Mouse (Mus musculus): ENCODE results near the gene 2610021A01Rik. TPM values are rescaled to one million over a fixed set of nuclear protein-coding genes. Genes with fewer than 3 reads are reported as not detected.
"Not testable (repeated sequence)": the region's sequence is repeated elsewhere in the genome, so short reads cannot be mapped to it uniquely, and the experiment has no call there.

2610021A01Rik gene
- polyA plus RNA-seq (2014; fragmentation: Nextera tagmentation; extraction: Ambion mirVana), result 12.6 and 12.8 TPM in 2 replicates

- peak within 1 kb of the TSS; percentile 76 for H3K27ac ChIP-seq (replicated peaks; ENCODE audit: low read depth, low read length)
- WGBS, result under 1% methylated on average over 41 of the region's 41 CpGs
- H3K36me3 ChIP-seq (ENCODE audit: control insufficient read depth, insufficient read depth, low read length), result peaks cover 7% of the 10 kb centered on the region; the same call in 1 of the 2 replicates
- H3K4me2 ChIP-seq (ENCODE audit: low read depth, low read length), result peak within 1 kb of the TSS; percentile 78
- H3K4me1 ChIP-seq (ENCODE audit: control insufficient read depth, insufficient read depth, low read length), result no peaks in the 10 kb centered on the region
- peak; percentile 99 for ATAC-seq (ENCODE audit: low read depth)
- H3K4me3 ChIP-seq (ENCODE audit: low read depth, low read length), result peak within 1 kb of the TSS; percentile 63
- H3K9ac ChIP-seq (ENCODE audit: low read depth, low read length), result peak within 1 kb of the TSS; percentile 79
- H3K27me3 ChIP-seq (replicated peaks; ENCODE audit: control insufficient read depth, insufficient read depth, low read length), result no peaks in the 10 kb centered on the region
- H3K9me3 ChIP-seq (ENCODE audit: control insufficient read depth, low read length), result no peaks in the 10 kb centered on the region
- DNase-seq (ENCODE audit: low spot score), result peak; percentile 97
These were observed at the start of gene 2610021A01Rik for GRCm38 (mm10) chr7:41599034-41599813. Gene 2610021A01Rik, plus strand, starts transcription at chr7:41599230.

GRCm38 (mm10) chr7:41560681-41561080 lies 38.3 kb upstream of the 2610021A01Rik start:
- no peaks in the 10 kb centered on the region for H3K27me3 ChIP-seq (replicated peaks; ENCODE audit: control insufficient read depth, insufficient read depth, low read length)
- no peak overlapping the region for H3K4me3 ChIP-seq (ENCODE audit: low read depth, low read length)
- H3K27ac ChIP-seq (replicated peaks; ENCODE audit: low read depth, low read length), result no peak overlapping the region
- H3K9me3 ChIP-seq (ENCODE audit: control insufficient read depth, low read length), result 0 out of 2 replicates have a peak, but pooled peaks cover 9% of the 10 kb centered on the region
- WGBS, result 68% methylated on average over 6 of the region's 8 CpGs
- no peaks in the 10 kb centered on the region for H3K4me1 ChIP-seq (ENCODE audit: control insufficient read depth, insufficient read depth, low read length)
- H3K36me3 ChIP-seq (ENCODE audit: control insufficient read depth, insufficient read depth, low read length), result no peaks in the 10 kb centered on the region
- H3K9ac ChIP-seq (ENCODE audit: low read depth, low read length), result no peak overlapping the region
- no peak for ATAC-seq (ENCODE audit: low read depth)
- no peak for DNase-seq (ENCODE audit: low spot score)
- H3K4me2 ChIP-seq (ENCODE audit: low read depth, low read length), result no peak overlapping the region

GRCm38 (mm10) chr7:41573562-41573961 lies 25.5 kb upstream of the 2610021A01Rik start, which contains the start of gene Gm6871:
Gene Gm6871, minus strand, starts transcription at chr7:41573662.
- H3K27ac ChIP-seq (replicated peaks; ENCODE audit: low read depth, low read length); H3K27me3 ChIP-seq (replicated peaks; ENCODE audit: control insufficient read depth, insufficient read depth, low read length); H3K4me3 ChIP-seq (ENCODE audit: low read depth, low read length); H3K4me2 ChIP-seq (ENCODE audit: low read depth, low read length); H3K36me3 ChIP-seq (ENCODE audit: control insufficient read depth, insufficient read depth, low read length); H3K4me1 ChIP-seq (ENCODE audit: control insufficient read depth, insufficient read depth, low read length); DNase-seq (ENCODE audit: low spot score); H3K9me3 ChIP-seq (ENCODE audit: control insufficient read depth, low read length); ATAC-seq (ENCODE audit: low read depth); H3K9ac ChIP-seq (ENCODE audit: low read depth, low read length): not testable (repeated sequence)
- WGBS, result 86% methylated on average over 5 of the region's 6 CpGs

GRCm38 (mm10) chr7:41577956-41578355 lies 21.1 kb upstream of the 2610021A01Rik start:
- no peak overlapping the region for H3K4me3 ChIP-seq (ENCODE audit: low read depth, low read length)
- no peak overlapping the region for H3K27ac ChIP-seq (replicated peaks; ENCODE audit: low read depth, low read length)
- no peaks in the 10 kb centered on the region for H3K36me3 ChIP-seq (ENCODE audit: control insufficient read depth, insufficient read depth, low read length)
- no peak overlapping the region for H3K4me2 ChIP-seq (ENCODE audit: low read depth, low read length)
- no peak overlapping the region for H3K9ac ChIP-seq (ENCODE audit: low read depth, low read length)
- H3K4me1 ChIP-seq (ENCODE audit: control insufficient read depth, insufficient read depth, low read length), result no peaks in the 10 kb centered on the region
- WGBS, result 95% methylated on average over 2 of the region's 2 CpGs
- H3K9me3 ChIP-seq (ENCODE audit: control insufficient read depth, low read length), result no peaks in the 10 kb centered on the region
- H3K27me3 ChIP-seq (replicated peaks; ENCODE audit: control insufficient read depth, insufficient read depth, low read length), result no peaks in the 10 kb centered on the region
- DNase-seq (ENCODE audit: low spot score) (no peak), ATAC-seq (ENCODE audit: low read depth) (no peak)

- Histone ChIP-seq H3K4me2 (ENCODE audit: low read depth, low read length) (no peak overlapping the region), H3K27ac (replicated peaks; ENCODE audit: low read depth, low read length) (no peak overlapping the region), H3K27me3 (replicated peaks; ENCODE audit: control insufficient read depth, insufficient read depth, low read length) (no peaks in the 10 kb centered on the region), H3K9ac (ENCODE audit: low read depth, low read length) (no peak overlapping the region), H3K9me3 (ENCODE audit: control insufficient read depth, low read length) (no peaks in the 10 kb centered on the region), H3K4me3 (ENCODE audit: low read depth, low read length) (no peak overlapping the region), H3K4me1 (ENCODE audit: control insufficient read depth, insufficient read depth, low read length) (no peaks in the 10 kb centered on the region), H3K36me3 (ENCODE audit: control insufficient read depth, insufficient read depth, low read length) (no peaks in the 10 kb centered on the region)
- DNase-seq (ENCODE audit: low spot score) (no peak), ATAC-seq (ENCODE audit: low read depth) (no peak)
These were observed 17.0 kb upstream of the 2610021A01Rik start for GRCm38 (mm10) chr7:41582028-41582427.

- not testable (repeated sequence) for ATAC-seq (ENCODE audit: low read depth); H3K9ac ChIP-seq (ENCODE audit: low read depth, low read length); H3K4me2 ChIP-seq (ENCODE audit: low read depth, low read length); H3K4me3 ChIP-seq (ENCODE audit: low read depth, low read length); H3K27ac ChIP-seq (replicated peaks; ENCODE audit: low read depth, low read length); DNase-seq (ENCODE audit: low spot score); H3K9me3 ChIP-seq (ENCODE audit: control insufficient read depth, low read length); H3K4me1 ChIP-seq (ENCODE audit: control insufficient read depth, insufficient read depth, low read length); H3K27me3 ChIP-seq (replicated peaks; ENCODE audit: control insufficient read depth, insufficient read depth, low read length); H3K36me3 ChIP-seq (ENCODE audit: control insufficient read depth, insufficient read depth, low read length)
These were observed 11.2 kb upstream of the 2610021A01Rik start for GRCm38 (mm10) chr7:41587831-41588230.

- 45% methylated on average over 5 of the region's 5 CpGs for WGBS
- H3K36me3 ChIP-seq (ENCODE audit: control insufficient read depth, insufficient read depth, low read length), result peaks cover 7% of the 10 kb centered on the region; the same call in 1 of the 2 replicates
- H3K4me3 ChIP-seq (ENCODE audit: low read depth, low read length), result peak overlapping the region; percentile 63
- H3K4me2 ChIP-seq (ENCODE audit: low read depth, low read length), result peak overlapping the region; percentile 78
- ATAC-seq (ENCODE audit: low read depth), result 0 out of 2 replicates have a peak, but pooled peaks have one; percentile 5
- peak overlapping the region; percentile 79 for H3K9ac ChIP-seq (ENCODE audit: low read depth, low read length)
- no peaks in the 10 kb centered on the region for H3K4me1 ChIP-seq (ENCODE audit: control insufficient read depth, insufficient read depth, low read length)
- H3K27ac ChIP-seq (replicated peaks; ENCODE audit: low read depth, low read length), result peak overlapping the region; percentile 76
- no peaks in the 10 kb centered on the region for H3K9me3 ChIP-seq (ENCODE audit: control insufficient read depth, low read length)
- H3K27me3 ChIP-seq (replicated peaks; ENCODE audit: control insufficient read depth, insufficient read depth, low read length), result no peaks in the 10 kb centered on the region
- DNase-seq (ENCODE audit: low spot score), result no peak
These were observed 415 bp upstream of the 2610021A01Rik start for GRCm38 (mm10) chr7:41598615-41599014.

- DNase-seq (ENCODE audit: low spot score) (peak; percentile 21), ATAC-seq (ENCODE audit: low read depth) (no peak)
- Histone ChIP-seq H3K4me1 (ENCODE audit: control insufficient read depth, insufficient read depth, low read length) (no peaks in the 10 kb centered on the region), H3K4me2 (ENCODE audit: low read depth, low read length) (peak overlapping the region; percentile 78), H3K36me3 (ENCODE audit: control insufficient read depth, insufficient read depth, low read length) (peaks cover 7% of the 10 kb centered on the region; the same call in 1 of the 2 replicates), H3K9ac (ENCODE audit: low read depth, low read length) (peak overlapping the region; percentile 79), H3K9me3 (ENCODE audit: control insufficient read depth, low read length) (no peaks in the 10 kb centered on the region), H3K27ac (replicated peaks; ENCODE audit: low read depth, low read length) (no peak overlapping the region), H3K4me3 (ENCODE audit: low read depth, low read length) (peak overlapping the region; percentile 63), H3K27me3 (replicated peaks; ENCODE audit: control insufficient read depth, insufficient read depth, low read length) (no peaks in the 10 kb centered on the region)
- WGBS, result 26% methylated on average over 3 of the region's 3 CpGs
These were observed 1.0 kb downstream of the 2610021A01Rik start for GRCm38 (mm10) chr7:41599932-41600548.

Data from embryonic facial prominence, embryonic 14.5 days (tissue).